Mouse (Mus musculus): Measurements from ENCODE around the gene Sgk2. TPM values are rescaled to one million over a fixed set of nuclear protein-coding genes. Genes with fewer than 3 reads are reported as not detected.

Gene Sgk2
- total RNA-seq (2023) = not detected

DNA sequence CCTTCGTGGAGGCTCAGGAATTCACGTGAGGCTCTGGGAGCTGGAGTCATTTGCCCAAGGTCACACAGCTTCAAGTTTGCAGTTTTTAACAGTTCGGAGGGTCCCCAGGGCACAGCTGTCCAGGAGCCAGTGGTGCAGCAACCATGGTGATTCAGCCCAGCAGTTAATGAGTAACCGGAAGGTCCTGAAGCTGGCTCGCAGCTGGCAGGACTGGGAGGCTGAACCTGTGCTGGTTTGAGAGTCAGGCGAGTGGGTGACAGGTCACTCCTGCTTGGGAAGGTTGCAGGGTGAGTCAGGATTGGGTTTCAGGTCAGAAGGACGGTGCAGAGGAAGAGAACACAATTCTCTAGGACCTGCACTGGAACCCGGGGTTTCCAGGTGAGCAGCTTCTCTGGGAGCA, at the start of gene Sgk2:
Sgk2 (plus strand) TSS at position 113 of the 400 bp plus-strand sequence.

GRCm38 (mm10) chr2:162943148-162943846, 43.8 kb upstream of the Sgk2 start, which contains the start of gene L3mbtl1:
Gene L3mbtl1 (plus strand): TSS chr2:162943472.

DNA sequence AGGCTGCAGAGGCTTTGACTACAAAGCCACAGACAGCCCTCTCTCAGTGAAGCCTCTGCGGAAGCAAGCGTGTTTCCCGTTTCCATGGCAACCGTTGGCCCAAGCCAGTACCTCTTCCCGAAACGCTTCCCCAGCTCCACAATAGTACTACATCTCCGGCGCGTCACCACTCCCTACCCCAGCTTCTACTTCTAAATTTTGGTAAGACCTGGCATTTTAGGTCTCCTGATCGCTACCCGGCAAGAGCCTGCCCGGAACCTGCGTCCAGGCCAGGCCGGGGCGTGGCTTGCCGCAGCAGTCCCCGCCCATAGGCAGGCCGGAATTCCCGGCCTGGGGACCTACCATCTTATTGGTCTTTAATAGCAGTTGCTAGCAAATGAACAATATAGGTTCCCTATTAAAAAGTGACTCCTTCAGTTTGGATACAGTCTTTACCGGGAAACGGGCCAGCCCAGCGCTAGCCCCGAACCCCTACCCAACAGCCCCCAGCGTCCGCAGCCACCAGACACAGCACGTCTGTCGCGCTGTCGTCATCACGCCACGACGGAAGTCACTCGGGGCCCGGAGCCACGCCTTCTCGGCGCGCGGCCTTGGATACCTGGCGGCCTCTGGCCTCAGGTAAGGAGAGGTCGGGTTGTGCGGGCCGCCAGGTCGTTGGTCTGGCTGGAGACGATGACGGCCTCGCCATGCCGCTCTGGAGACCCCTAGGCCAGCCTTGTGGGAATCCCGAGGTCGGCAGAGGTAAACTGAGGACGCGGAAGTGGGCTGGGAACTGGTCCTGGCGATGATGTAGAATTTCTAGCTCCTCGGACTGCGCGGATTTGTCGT, 30.0 kb downstream of the Sgk2 start, which contains the start of gene Ift52:
Ift52 (plus strand) TSS at position 439 of the 828 bp plus-strand sequence.

GRCm38 (mm10) chr2:163054335-163054840, 67.3 kb downstream of the Sgk2 start, which contains the start of gene Mybl2:
Gene Mybl2 (plus strand): TSS chr2:163054687.

Other genes starting within 250 kb of the Sgk2 start
- 100 to 1,000 TPM; 401 to 409 TPM for gene Srsf6, start 55.8 kb upstream of the Sgk2 start, total RNA-seq (2023)
- gene L3mbtl1, start 43.9 kb upstream of the Sgk2 start, total RNA-seq (2023) = 1 to 10 TPM in 1 of 2 experiments, not detected in 1; 2.0 TPM
- 10 to 100 TPM; 33.0 to 34.3 TPM for gene Ift52, start 30.0 kb downstream of the Sgk2 start, total RNA-seq (2023)
- gene Mybl2, start 67.4 kb downstream of the Sgk2 start, total RNA-seq (2023) = 1 to 10 TPM; 5.0 to 7.0 TPM
- not detected for gene Gtsf1l, start 100.5 kb downstream of the Sgk2 start, total RNA-seq (2023)
- gene Tox2, start 215.8 kb downstream of the Sgk2 start, total RNA-seq (2023) = not detected